Mouse (Mus musculus): Measurements from ENCODE around the gene Cldn24. TPM values are rescaled to one million over a fixed set of nuclear protein-coding genes. Genes with fewer than 3 reads are reported as not detected.
"Not testable (repeated sequence)": the region's sequence is repeated elsewhere in the genome, so short reads cannot be mapped to it uniquely, and the experiment has no call there.

Gene Cldn24
- total RNA-seq (2021) = not detected

GRCm38 (mm10) chr8:47821843-47822242 is at the start of gene Cldn24:
Gene Cldn24, plus strand, starts transcription at chr8:47822143.
- DNase-seq = no peak

GRCm38 (mm10) chr8:47772986-47773385 is 49.0 kb upstream of the Cldn24 start:
- DNase-seq = no peak

- no peak for DNase-seq
Measured at GRCm38 (mm10) chr8:47777415-47777814, 44.5 kb upstream of the Cldn24 start.

- DNase-seq = no peak
Measured at GRCm38 (mm10) chr8:47779589-47779988, 42.4 kb upstream of the Cldn24 start.

- DNase-seq = no peak
Measured at GRCm38 (mm10) chr8:47781881-47782280, 40.1 kb upstream of the Cldn24 start.

- DNase-seq = no peak
Measured at GRCm38 (mm10) chr8:47783544-47783943, 38.4 kb upstream of the Cldn24 start.

GRCm38 (mm10) chr8:47783944-47784343 is 38.0 kb upstream of the Cldn24 start:
- no peak for DNase-seq

GRCm38 (mm10) chr8:47784436-47784835 is 37.5 kb upstream of the Cldn24 start:
- no peak for DNase-seq

GRCm38 (mm10) chr8:47786323-47786722 is 35.6 kb upstream of the Cldn24 start:
- no peak for DNase-seq

GRCm38 (mm10) chr8:47787705-47788104 is 34.2 kb upstream of the Cldn24 start:
- DNase-seq = no peak

GRCm38 (mm10) chr8:47791986-47792385 is 30.0 kb upstream of the Cldn24 start:
- no peak for DNase-seq

GRCm38 (mm10) chr8:47799438-47799837 is 22.5 kb upstream of the Cldn24 start:
- DNase-seq = no peak

- DNase-seq = no peak
Measured at GRCm38 (mm10) chr8:47802349-47802748, 19.6 kb upstream of the Cldn24 start.

- no peak for DNase-seq
Measured at GRCm38 (mm10) chr8:47804262-47804661, 17.7 kb upstream of the Cldn24 start.

- DNase-seq = no peak
Measured at GRCm38 (mm10) chr8:47809970-47810665, 11.8 kb upstream of the Cldn24 start.

GRCm38 (mm10) chr8:47810666-47811015 is 11.3 kb upstream of the Cldn24 start:
- no peak for DNase-seq

GRCm38 (mm10) chr8:47811221-47811620 is 10.7 kb upstream of the Cldn24 start:
- DNase-seq = no peak

GRCm38 (mm10) chr8:47819034-47819433 is 2.9 kb upstream of the Cldn24 start:
- DNase-seq = no peak

- DNase-seq = no peak
Measured at GRCm38 (mm10) chr8:47820914-47821772, 800 bp upstream of the Cldn24 start.

- not testable (repeated sequence) for DNase-seq
Measured at GRCm38 (mm10) chr8:47822541-47822940, 598 bp downstream of the Cldn24 start.

GRCm38 (mm10) chr8:47823777-47824176 is 1.8 kb downstream of the Cldn24 start:
- DNase-seq = no peak

GRCm38 (mm10) chr8:47824182-47824581 is 2.2 kb downstream of the Cldn24 start, which contains the start of gene Cldn22:
Gene Cldn22, plus strand, starts transcription at chr8:47824482.
- DNase-seq = no peak

- DNase-seq = no peak
Measured at GRCm38 (mm10) chr8:47825596-47825995, 3.7 kb downstream of the Cldn24 start.

- DNase-seq = no peak
Measured at GRCm38 (mm10) chr8:47826911-47827310, 5.0 kb downstream of the Cldn24 start.
